Mouse (Mus musculus) olfactory bulb, adult 2 months (tissue): ENCODE data around the gene P3h3. TPM values are rescaled to one million over a fixed set of nuclear protein-coding genes. Genes with fewer than 3 reads are reported as not detected.
"Not testable (repeated sequence)": the region's sequence is repeated elsewhere in the genome, so short reads cannot be mapped to it uniquely, and the experiment has no call there.

Source experiments
- H3K27ac ChIP-seq: fragments of 200-500 bp; 2 replicates; pipeline ENCODE4 v1.5.1; 2012; ENCODE audit warnings: low read depth, low read length; ENCODE audit not compliant: insufficient read depth
- H3K4me1 ChIP-seq: fragments of 200-500 bp; 2 replicates; pipeline ENCODE4 v1.6.1; 2012; ENCODE audit warnings: low read length; ENCODE audit not compliant: control insufficient read depth, insufficient read depth
- H3K4me3 ChIP-seq: fragments of 200-500 bp; 2 replicates; pipeline ENCODE4 v1.5.1; 2012; ENCODE audit warnings: mild to moderate bottlenecking, low read depth, low read length, moderate library complexity; ENCODE audit not compliant: insufficient read depth
- CTCF ChIP-seq: fragments of 200-500 bp; IDR thresholded peaks from 2 replicates; pipeline ENCODE4 v1.5.1; 2012; ENCODE audit warnings: low read depth, mild to moderate bottlenecking, low read length, moderate library complexity; ENCODE audit not compliant: insufficient read depth
- POLR2A ChIP-seq: fragments of 200-500 bp; IDR thresholded peaks from 2 replicates; pipeline ENCODE4 v1.6.1; 2012; ENCODE audit warnings: mild to moderate bottlenecking, low read depth, low read length, moderate library complexity; ENCODE audit not compliant: insufficient read depth
- WGBS: fragments of 180-500 bp; shearing (Covaris S2); methylation state at CpG from one replicate; pipeline ENCODE4 v1.1.7; 2018; 5-methylcytosine and 5-hydroxymethylcytosine counted together
- polyA plus RNA-seq: library from polyadenylated mRNA; stranded (reverse); fragments of >200 nt; gene quantifications from 2 replicates; pipeline ENCODE4 v1.2.4, GENCODE M21; 2012; ENCODE audit warnings: low replicate concordance; ENCODE audit not compliant: missing spikeins, insufficient read depth, insufficient read length

Gene P3h3
- polyA plus RNA-seq, 1 experiment: not detected

GRCm38 (mm10) chr6:124813496-124813895 is 44.1 kb downstream of the P3h3 start:
- peaks cover 45% of the 10 kb centered on the region for H3K4me1 ChIP-seq
- WGBS: under 1% methylated on average over 18 of the region's 18 CpGs
- TF ChIP-seq POLR2A (peak; percentile 9; the same call in 1 of the 2 replicates), CTCF (no peak)
- peak overlapping the region; percentile 66 for H3K4me3 ChIP-seq
- H3K27ac ChIP-seq: peak overlapping the region; percentile 68

GRCm38 (mm10) chr6:124812848-124813247 is 44.7 kb downstream of the P3h3 start:
- peak overlapping the region; percentile 68 for H3K27ac ChIP-seq
- WGBS: 23% methylated on average over 9 of the region's 9 CpGs
- H3K4me1 ChIP-seq: peaks cover 48% of the 10 kb centered on the region
- H3K4me3 ChIP-seq: peak overlapping the region; percentile 66
- TF ChIP-seq POLR2A: no peak
- TF ChIP-seq CTCF: no peak

- TF ChIP-seq CTCF (no peak), POLR2A (no peak)
- 81% methylated on average over 24 of the region's 24 CpGs for WGBS
- H3K4me3 ChIP-seq: peak overlapping the region; percentile 66
- peaks cover 50% of the 10 kb centered on the region for H3K4me1 ChIP-seq
- H3K27ac ChIP-seq: no peak overlapping the region
Observed at GRCm38 (mm10) chr6:124811701-124812560, 45.6 kb downstream of the P3h3 start.

GRCm38 (mm10) chr6:124811403-124811665 is 46.2 kb downstream of the P3h3 start:
- Histone ChIP-seq H3K4me3 (no peak overlapping the region), H3K27ac (no peak overlapping the region), H3K4me1 (peaks cover 56% of the 10 kb centered on the region)
- 65% methylated on average over 4 of the region's 4 CpGs for WGBS
- TF ChIP-seq CTCF (no peak), POLR2A (no peak)

GRCm38 (mm10) chr6:124810566-124811402 is 46.8 kb downstream of the P3h3 start:
- H3K27ac ChIP-seq, H3K4me3 ChIP-seq: not testable (repeated sequence)
- H3K4me1 ChIP-seq: peaks cover 60% of the 10 kb centered on the region
- 80% methylated on average over 11 of the region's 11 CpGs for WGBS

- Histone ChIP-seq H3K4me1 (peaks cover 57% of the 10 kb centered on the region), H3K4me3 (peak overlapping the region; percentile 45), H3K27ac (peak overlapping the region; percentile 10; the same call in 1 of the 2 replicates)
- 57% methylated on average over 14 of the region's 14 CpGs for WGBS
- TF ChIP-seq POLR2A (no peak), CTCF (no peak)
Observed at GRCm38 (mm10) chr6:124809775-124810538, 47.6 kb downstream of the P3h3 start.

- TF ChIP-seq CTCF (peak; percentile 30; the same call in 1 of the 2 replicates), POLR2A (0 out of 2 replicates have a peak, but pooled peaks have one; percentile 24)
- WGBS: 2% methylated on average over 35 of the region's 35 CpGs
- peaks cover 51% of the 10 kb centered on the region for H3K4me1 ChIP-seq
- H3K27ac ChIP-seq: peak overlapping the region; percentile 10
- H3K4me3 ChIP-seq: peak overlapping the region; percentile 45
Observed at GRCm38 (mm10) chr6:124809052-124809774, 48.3 kb downstream of the P3h3 start.

GRCm38 (mm10) chr6:124808358-124809012 is 49.1 kb downstream of the P3h3 start, which contains the start of gene Spsb2:
Gene Spsb2, plus strand, starts transcription at chr6:124808661.
- TF ChIP-seq POLR2A (no peak), CTCF (no peak)
- H3K4me1 ChIP-seq: peaks cover 49% of the 10 kb centered on the region
- 5% methylated on average over 29 of the region's 29 CpGs for WGBS

More at GRCm38 (mm10) chr6:124808358-124809012, 49.1 kb downstream of the P3h3 start, which contains the start of gene Spsb2:
- peak within 1 kb of the TSS; percentile 45 for H3K4me3 ChIP-seq
- peak within 1 kb of the TSS; percentile 96 for H3K27ac ChIP-seq
